Mouse (Mus musculus) lung, postnatal 0 days (tissue): ENCODE results near the gene Sost.

ENCODE experiments used
- CTCF ChIP-seq: IDR thresholded peaks from 2 replicates; pipeline ENCODE4 v1.5.1; 2016; ENCODE audit warnings: antibody characterized with exemption, mild to moderate bottlenecking
- EP300 ChIP-seq: IDR thresholded peaks from 2 replicates; pipeline ENCODE4 v1.6.1; 2016; ENCODE audit warnings: antibody characterized with exemption, mild to moderate bottlenecking, control low read depth

GRCm38 (mm10) chr11:101950021-101950420 is 16.8 kb downstream of the Sost start:
- no peak for TF ChIP-seq CTCF
- no peak for TF ChIP-seq EP300
